Mouse (Mus musculus) bone marrow macrophage, adult 2 months (primary cell): Measurements from ENCODE around the gene Stac3. TPM values are rescaled to one million over a fixed set of nuclear protein-coding genes. Genes with fewer than 3 reads are reported as not detected.

Experiments used
- H3K27ac ChIP-seq: 2 replicates; pipeline ENCODE4 v1.5.1; 2012; ENCODE audit warnings: low read depth, low read length; ENCODE audit not compliant: insufficient read depth
- H3K4me1 ChIP-seq: 2 replicates; pipeline ENCODE4 v1.6.1; 2012; ENCODE audit warnings: low read length; ENCODE audit not compliant: control insufficient read depth, insufficient read depth
- H3K4me3 ChIP-seq: 2 replicates; pipeline ENCODE4 v1.5.1; 2012; ENCODE audit warnings: mild to moderate bottlenecking, low read length, moderate library complexity; ENCODE audit not compliant: insufficient read depth
- CTCF ChIP-seq: IDR thresholded peaks from 2 replicates; pipeline ENCODE4 v1.5.1; 2012; ENCODE audit warnings: low read depth, mild to moderate bottlenecking, low read length, moderate library complexity
- POLR2A ChIP-seq: IDR thresholded peaks from 2 replicates; pipeline ENCODE4 v1.6.1; 2012; ENCODE audit warnings: mild to moderate bottlenecking, low read depth, low read length, borderline replicate concordance
- polyA plus RNA-seq: library from polyadenylated mRNA; stranded (reverse); fragments of >200 nt; gene quantifications from 2 replicates; pipeline ENCODE4 v1.2.4, GENCODE M21; 2012; ENCODE audit not compliant: missing spikeins, insufficient read depth, insufficient read length

Gene Stac3
- polyA plus RNA-seq, 1 experiment, result 2.7 TPM

GRCm38 (mm10) chr10:127514764-127515163, 13.3 kb downstream of the Stac3 start, which contains the start of gene Ndufa4l2:
TSS of gene Ndufa4l2 (plus strand) at chr10:127514967.
- TF ChIP-seq CTCF (no peak), POLR2A (no peak)
- Histone ChIP-seq H3K27ac (no peak within 1 kb of the TSS), H3K4me1 (peaks cover 10% of the 10 kb centered on the region), H3K4me3 (no peak within 1 kb of the TSS)

- no peak overlapping the region for H3K27ac ChIP-seq
- TF ChIP-seq POLR2A (no peak), CTCF (no peak)
- peaks cover 14% of the 10 kb centered on the region for H3K4me1 ChIP-seq
- no peak overlapping the region for H3K4me3 ChIP-seq
Measured at GRCm38 (mm10) chr10:127515271-127515982, 13.9 kb downstream of the Stac3 start.

GRCm38 (mm10) chr10:127515983-127516459, 14.5 kb downstream of the Stac3 start:
- no peak overlapping the region for H3K27ac ChIP-seq
- H3K4me1 ChIP-seq, result peaks cover 20% of the 10 kb centered on the region
- no peak for TF ChIP-seq CTCF
- TF ChIP-seq POLR2A, result no peak
- H3K4me3 ChIP-seq, result no peak overlapping the region

GRCm38 (mm10) chr10:127516576-127517260, 15.2 kb downstream of the Stac3 start:
- no peak overlapping the region for H3K27ac ChIP-seq
- TF ChIP-seq CTCF (no peak), POLR2A (no peak)

GRCm38 (mm10) chr10:127517941-127518340, 16.5 kb downstream of the Stac3 start:
- peaks cover 21% of the 10 kb centered on the region for H3K4me1 ChIP-seq

More at GRCm38 (mm10) chr10:127516576-127517260, 15.2 kb downstream of the Stac3 start:
- H3K4me1 ChIP-seq, result peaks cover 22% of the 10 kb centered on the region
- H3K4me3 ChIP-seq, result no peak overlapping the region

GRCm38 (mm10) chr10:127519041-127519701, 17.7 kb downstream of the Stac3 start:
- Histone ChIP-seq H3K4me3 (no peak overlapping the region), H3K4me1 (peaks cover 17% of the 10 kb centered on the region), H3K27ac (no peak overlapping the region)
- no peak for TF ChIP-seq POLR2A
- TF ChIP-seq CTCF, result no peak

More at GRCm38 (mm10) chr10:127517941-127518340, 16.5 kb downstream of the Stac3 start:
- TF ChIP-seq CTCF (no peak), POLR2A (no peak)
- Histone ChIP-seq H3K4me3 (no peak overlapping the region), H3K27ac (no peak overlapping the region)

- H3K4me1 ChIP-seq, result peaks cover 14% of the 10 kb centered on the region
- H3K27ac ChIP-seq, result no peak overlapping the region
- peak overlapping the region; percentile 86; the same call in 1 of the 2 replicates for H3K4me3 ChIP-seq
- TF ChIP-seq POLR2A (no peak), CTCF (no peak)
Measured at GRCm38 (mm10) chr10:127519903-127520713, 18.6 kb downstream of the Stac3 start.

GRCm38 (mm10) chr10:127520714-127521357, 19.4 kb downstream of the Stac3 start:
- no peak overlapping the region for H3K27ac ChIP-seq
- peaks cover 14% of the 10 kb centered on the region for H3K4me1 ChIP-seq
- peak overlapping the region; percentile 86 for H3K4me3 ChIP-seq
- TF ChIP-seq CTCF (no peak), POLR2A (no peak)
